Mouse (Mus musculus) limb, embryonic 14.5 days (tissue): Measurements from ENCODE around the gene Cldn9. TPM values are rescaled to one million over a fixed set of nuclear protein-coding genes. Genes with fewer than 3 reads are reported as not detected.

ENCODE experiments used
- ATAC-seq: fragments of 200-750 bp; cut with Nextera tagmentation; 2 replicates; pipeline ENCODE4 v1.8.0; 2017; ENCODE audit warnings: low read depth, moderate number of reproducible peaks, moderate TSS enrichment; ENCODE audit not compliant: low FRiP score
- DNase-seq: peaks from one replicate; pipeline ENCODE4 v3.0.0-alpha.2; 2015; ENCODE audit warnings: low spot score
- H3K27ac ChIP-seq: fragments of 300-500 bp; sonication (generic); replicated peaks from 2 replicates; pipeline ENCODE4 v1.5.1; 2014; ENCODE audit warnings: low read depth, mild to moderate bottlenecking, low read length, moderate library complexity, mixed read lengths
- H3K27me3 ChIP-seq: fragments of 300-500 bp; sonication (generic); 2 replicates; pipeline ENCODE4 v1.6.1; 2014; ENCODE audit warnings: low read length, mixed read lengths; ENCODE audit not compliant: control insufficient read depth, insufficient read depth
- H3K36me3 ChIP-seq: fragments of 300-500 bp; sonication (generic); 2 replicates; pipeline ENCODE4 v1.6.1; 2014; ENCODE audit warnings: mild to moderate bottlenecking, low read length, moderate library complexity, mixed read lengths; ENCODE audit not compliant: control insufficient read depth, insufficient read depth
- H3K4me1 ChIP-seq: fragments of 300-500 bp; sonication (generic); 2 replicates; pipeline ENCODE4 v1.6.1; 2014; ENCODE audit warnings: antibody characterized with exemption, low read length, mixed read lengths; ENCODE audit not compliant: control insufficient read depth, insufficient read depth
- H3K4me2 ChIP-seq: fragments of 300-500 bp; sonication (generic); replicated peaks from 2 replicates; pipeline ENCODE4 v1.6.1; 2014; ENCODE audit warnings: low read depth, mild to moderate bottlenecking, low read length, moderate library complexity; ENCODE audit not compliant: severe bottlenecking
- H3K4me3 ChIP-seq: fragments of 300-500 bp; sonication (generic); replicated peaks from 2 replicates; pipeline ENCODE4 v1.5.1; 2014; ENCODE audit warnings: low read length
- H3K9ac ChIP-seq: fragments of 300-500 bp; sonication (generic); 2 replicates; pipeline ENCODE4 v1.6.1; 2014; ENCODE audit warnings: mild to moderate bottlenecking, low read depth, low read length, moderate library complexity; ENCODE audit not compliant: severe bottlenecking
- H3K9me3 ChIP-seq: fragments of 300-500 bp; sonication (generic); 2 replicates; pipeline ENCODE4 v1.6.1; 2016; ENCODE audit warnings: low read length; ENCODE audit not compliant: control insufficient read depth
- POLR2A ChIP-seq: fragments of 200-500 bp; IDR thresholded peaks from 2 replicates; pipeline ENCODE4 v1.8.0; 2012; ENCODE audit warnings: inconsistent platforms, mild to moderate bottlenecking, moderate library complexity, borderline replicate concordance; ENCODE audit not compliant: insufficient read depth, insufficient read length; ENCODE audit errors: extremely low read depth
- WGBS: fragments of 180-500 bp; shearing (Covaris S2); extraction: QIAGEN DNeasy Blood & Tissue Kit; methylation state at CpG from one replicate; pipeline ENCODE4 v1.1.7; 2014; 5-methylcytosine and 5-hydroxymethylcytosine counted together
- polyA plus RNA-seq, 2 experiments: library from polyadenylated mRNA; depleted of rRNA in 1 of 2; stranded (reverse) in 1 of 2; unstranded in 1 of 2; fragments of >200 nt; fragmentation: Nextera tagmentation in 1 of 2; extraction: Ambion mirVana in 1 of 2; gene quantifications; 2 replicates each; pipeline versions ENCODE4 v1.2.1 to v1.2.3; 2012 to 2014

Cldn9 gene
- polyA plus RNA-seq, 2 experiments, result 4.0 to 5.9 TPM

DNA sequence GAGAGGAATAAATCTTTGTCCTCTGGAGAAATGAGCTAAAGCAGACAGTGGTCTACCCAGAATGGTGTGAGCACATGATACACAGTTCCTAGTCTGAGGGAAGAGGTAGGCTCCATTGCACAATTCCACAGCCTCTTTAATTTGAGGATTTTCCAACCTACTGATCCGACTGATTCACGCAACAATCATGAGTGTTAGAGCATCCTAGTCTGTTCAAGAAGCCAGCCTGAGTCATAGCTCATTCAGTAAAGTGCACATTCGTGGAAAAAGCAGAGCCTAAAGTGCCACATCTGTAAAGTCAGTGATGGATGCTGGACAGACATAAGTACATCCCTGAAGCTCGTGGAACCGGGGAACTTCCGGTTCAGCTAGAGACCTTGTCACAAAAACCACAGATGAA lies 32.5 kb downstream of the Cldn9 start:
- Histone ChIP-seq H3K27ac (no peak overlapping the region), H3K4me3 (no peak overlapping the region), H3K4me1 (no peaks in the 10 kb centered on the region), H3K27me3 (no peaks in the 10 kb centered on the region), H3K4me2 (no peak overlapping the region), H3K36me3 (no peaks in the 10 kb centered on the region), H3K9ac (no peak overlapping the region), H3K9me3 (no peaks in the 10 kb centered on the region)
- no peak for TF ChIP-seq POLR2A
- no peak for ATAC-seq
- WGBS, result 82% methylated on average over 6 of the region's 6 CpGs
- DNase-seq, result no peak

DNA sequence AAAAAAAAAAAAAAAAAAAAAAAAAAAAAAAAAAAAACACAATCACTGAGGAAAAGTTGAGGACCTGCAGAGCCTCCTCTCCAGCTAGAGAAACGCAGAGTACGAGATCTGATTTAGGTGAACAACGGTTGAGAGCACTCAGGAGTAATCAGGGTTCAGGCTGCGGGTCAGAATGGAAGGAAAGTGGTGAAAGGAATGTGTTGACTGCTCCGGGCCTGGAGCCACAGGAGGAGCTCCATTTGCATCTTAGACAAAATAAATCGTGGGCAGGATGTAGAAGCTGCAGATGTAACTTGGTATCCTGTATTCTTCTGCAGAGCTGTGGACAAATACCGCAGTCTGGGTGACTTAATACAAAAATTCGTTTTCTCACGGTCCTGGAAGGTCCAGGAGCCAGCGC lies 37.9 kb downstream of the Cldn9 start:
- Histone ChIP-seq H3K9ac (no peak overlapping the region), H3K9me3 (no peaks in the 10 kb centered on the region), H3K36me3 (no peaks in the 10 kb centered on the region), H3K27ac (no peak overlapping the region), H3K27me3 (peaks cover 15% of the 10 kb centered on the region; the same call in 1 of the 2 replicates), H3K4me2 (no peak overlapping the region), H3K4me3 (no peak overlapping the region), H3K4me1 (no peaks in the 10 kb centered on the region)
- 39% methylated on average over 10 of the region's 10 CpGs for WGBS
- no peak for TF ChIP-seq POLR2A
- no peak for ATAC-seq
- DNase-seq, result no peak

DNA sequence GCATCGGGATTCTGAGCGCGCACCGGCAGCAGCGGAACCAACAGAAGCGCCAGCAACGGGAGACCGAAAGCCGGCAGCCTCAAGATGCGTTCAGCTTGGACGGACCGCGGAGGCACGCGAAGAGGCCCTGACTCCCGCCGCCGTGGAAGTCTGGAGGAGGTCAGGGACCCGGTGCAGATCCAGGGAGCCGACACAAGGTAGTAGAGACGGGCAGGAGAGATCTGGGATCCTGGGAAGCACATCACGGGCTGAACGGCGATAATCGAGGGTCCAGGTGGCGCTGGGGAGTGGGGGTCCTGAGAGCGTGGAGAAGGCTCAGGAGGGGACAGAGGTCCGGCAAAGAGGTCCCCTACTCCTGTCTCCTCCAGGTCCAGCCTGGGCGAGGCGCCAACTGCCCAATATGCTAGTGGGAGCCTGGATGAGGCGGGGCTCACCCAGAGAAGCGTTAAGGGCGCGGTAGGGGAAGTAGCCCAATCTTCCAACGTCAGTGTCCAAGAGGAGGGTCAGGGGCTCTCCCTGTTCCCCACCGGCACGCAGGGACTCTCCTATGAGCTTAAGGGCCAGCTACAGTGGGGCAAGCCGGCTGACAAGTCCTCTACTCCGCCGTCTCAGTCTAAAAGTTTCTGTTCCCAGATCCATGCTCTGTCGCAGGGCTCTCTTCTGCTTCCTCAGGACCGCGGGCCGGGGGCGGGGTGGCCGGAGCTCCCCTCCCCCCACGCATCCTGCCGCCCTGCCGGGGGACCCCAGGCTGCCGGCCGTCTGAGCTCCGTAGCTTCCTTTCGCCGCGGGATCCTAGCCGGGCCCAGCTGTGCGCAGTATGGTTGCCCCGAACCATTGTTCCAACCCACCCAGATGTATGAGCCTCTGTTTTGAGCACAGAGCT lies 39.0 kb downstream of the Cldn9 start, which contains the start of gene Mmp25:
Gene Mmp25, minus strand, starts transcription at position 665 of the 883 bp plus-strand sequence.
- peaks cover 15% of the 10 kb centered on the region; the same call in 1 of the 2 replicates for H3K27me3 ChIP-seq
- ATAC-seq (peak; percentile 53; the same call in 1 of the 2 replicates), DNase-seq (no peak)
- no peaks in the 10 kb centered on the region for H3K36me3 ChIP-seq
- WGBS, result 1% methylated on average over 56 of the region's 58 CpGs
- no peaks in the 10 kb centered on the region for H3K4me1 ChIP-seq
- peak within 1 kb of the TSS; percentile 43 for H3K4me3 ChIP-seq
- H3K9me3 ChIP-seq, result no peaks in the 10 kb centered on the region
- H3K27ac ChIP-seq, result no peak within 1 kb of the TSS
- H3K9ac ChIP-seq, result peak within 1 kb of the TSS; percentile 57
- no peak for TF ChIP-seq POLR2A
- peak within 1 kb of the TSS; percentile 79 for H3K4me2 ChIP-seq

Other genes with a start within 250 kb of the Cldn9 start
- gene Vmn2r117, start 204.3 kb downstream of the Cldn9 start, polyA plus RNA-seq (2012; rRNA removed), result not detected in 2 replicates
- not detected in 2 replicates for gene Vmn2r117, start 204.3 kb downstream of the Cldn9 start, polyA plus RNA-seq (2014; fragmentation: Nextera tagmentation; extraction: Ambion mirVana)
- gene Zfp213, start 119.8 kb downstream of the Cldn9 start, polyA plus RNA-seq (2012; rRNA removed), result 16.3 and 21.1 TPM in 2 replicates
- 17.4 and 18.1 TPM in 2 replicates for gene Zfp213, start 119.8 kb downstream of the Cldn9 start, polyA plus RNA-seq (2014; fragmentation: Nextera tagmentation; extraction: Ambion mirVana)
- 27.6 and 33.8 TPM in 2 replicates for gene Zfp13, start 84.5 kb downstream of the Cldn9 start, polyA plus RNA-seq (2012; rRNA removed)
- gene Zfp13, start 84.5 kb downstream of the Cldn9 start, polyA plus RNA-seq (2014; fragmentation: Nextera tagmentation; extraction: Ambion mirVana), result 16.2 and 16.3 TPM in 2 replicates
- gene Zscan10, start 83.2 kb downstream of the Cldn9 start, polyA plus RNA-seq (2012; rRNA removed), result 0.63 and 1.00 TPM in 2 replicates
- gene Zscan10, start 83.2 kb downstream of the Cldn9 start, polyA plus RNA-seq (2014; fragmentation: Nextera tagmentation; extraction: Ambion mirVana), result 0.33 TPM in 1 of 2 replicates, not detected in the other
- gene Mmp25, start 38.7 kb downstream of the Cldn9 start, polyA plus RNA-seq (2012; rRNA removed), result 1.0 and 1.4 TPM in 2 replicates
- 0.76 and 0.80 TPM in 2 replicates for gene Mmp25, start 38.7 kb downstream of the Cldn9 start, polyA plus RNA-seq (2014; fragmentation: Nextera tagmentation; extraction: Ambion mirVana)
- 1.6 and 2.8 TPM in 2 replicates for gene Bicdl2, start 23.5 kb downstream of the Cldn9 start, polyA plus RNA-seq (2012; rRNA removed)
- gene Bicdl2, start 23.5 kb downstream of the Cldn9 start, polyA plus RNA-seq (2014; fragmentation: Nextera tagmentation; extraction: Ambion mirVana), result 5.1 and 5.8 TPM in 2 replicates
- gene Hcfc1r1, start 10.4 kb downstream of the Cldn9 start, polyA plus RNA-seq (2012; rRNA removed), result 63.4 and 73.3 TPM in 2 replicates
- gene Hcfc1r1, start 10.4 kb downstream of the Cldn9 start, polyA plus RNA-seq (2014; fragmentation: Nextera tagmentation; extraction: Ambion mirVana), result 85.3 and 85.4 TPM in 2 replicates
- 45.5 and 51.2 TPM in 2 replicates for gene Thoc6, start 10.1 kb downstream of the Cldn9 start, polyA plus RNA-seq (2012; rRNA removed)
- 41.8 and 44.2 TPM in 2 replicates for gene Thoc6, start 10.1 kb downstream of the Cldn9 start, polyA plus RNA-seq (2014; fragmentation: Nextera tagmentation; extraction: Ambion mirVana)
- gene Tnfrsf12a, start 6.6 kb downstream of the Cldn9 start, polyA plus RNA-seq (2012; rRNA removed), result 13.6 and 16.1 TPM in 2 replicates
- 20.3 and 24.0 TPM in 2 replicates for gene Tnfrsf12a, start 6.6 kb downstream of the Cldn9 start, polyA plus RNA-seq (2014; fragmentation: Nextera tagmentation; extraction: Ambion mirVana)
- 13.6 and 14.0 TPM in 2 replicates for gene Cldn6, start 4.8 kb downstream of the Cldn9 start, polyA plus RNA-seq (2012; rRNA removed)
- gene Cldn6, start 4.8 kb downstream of the Cldn9 start, polyA plus RNA-seq (2014; fragmentation: Nextera tagmentation; extraction: Ambion mirVana), result 11.3 and 14.7 TPM in 2 replicates
- 4.4 and 4.6 TPM in 2 replicates for gene 1520401A03Rik, start 38.8 kb upstream of the Cldn9 start, polyA plus RNA-seq (2012; rRNA removed)
- gene 1520401A03Rik, start 38.8 kb upstream of the Cldn9 start, polyA plus RNA-seq (2014; fragmentation: Nextera tagmentation; extraction: Ambion mirVana), result 1.6 and 2.1 TPM in 2 replicates
- 81.7 and 105 TPM in 2 replicates for gene Pkmyt1, start 42.3 kb upstream of the Cldn9 start, polyA plus RNA-seq (2012; rRNA removed)
- gene Pkmyt1, start 42.3 kb upstream of the Cldn9 start, polyA plus RNA-seq (2014; fragmentation: Nextera tagmentation; extraction: Ambion mirVana), result 46.4 and 47.5 TPM in 2 replicates
- 9.7 and 13.4 TPM in 2 replicates for gene Paqr4, start 56.8 kb upstream of the Cldn9 start, polyA plus RNA-seq (2012; rRNA removed)
- gene Paqr4, start 56.8 kb upstream of the Cldn9 start, polyA plus RNA-seq (2014; fragmentation: Nextera tagmentation; extraction: Ambion mirVana), result 15.7 and 17.3 TPM in 2 replicates
- gene Kremen2, start 61.8 kb upstream of the Cldn9 start, polyA plus RNA-seq (2012; rRNA removed), result 40.1 and 50.6 TPM in 2 replicates
- gene Kremen2, start 61.8 kb upstream of the Cldn9 start, polyA plus RNA-seq (2014; fragmentation: Nextera tagmentation; extraction: Ambion mirVana), result 42.4 and 42.6 TPM in 2 replicates
- 47.1 and 58.5 TPM in 2 replicates for gene Flywch1, start 87.6 kb upstream of the Cldn9 start, polyA plus RNA-seq (2012; rRNA removed)
- gene Flywch1, start 87.6 kb upstream of the Cldn9 start, polyA plus RNA-seq (2014; fragmentation: Nextera tagmentation; extraction: Ambion mirVana), result 66.2 and 74.8 TPM in 2 replicates
- gene Flywch2, start 102.1 kb upstream of the Cldn9 start, polyA plus RNA-seq (2012; rRNA removed), result 46.3 and 50.8 TPM in 2 replicates
- 41.2 and 47.5 TPM in 2 replicates for gene Flywch2, start 102.1 kb upstream of the Cldn9 start, polyA plus RNA-seq (2014; fragmentation: Nextera tagmentation; extraction: Ambion mirVana)
- 654 and 850 TPM in 2 replicates for gene Srrm2, start 106.5 kb upstream of the Cldn9 start, polyA plus RNA-seq (2012; rRNA removed)
- gene Srrm2, start 106.5 kb upstream of the Cldn9 start, polyA plus RNA-seq (2014; fragmentation: Nextera tagmentation; extraction: Ambion mirVana), result 406 and 466 TPM in 2 replicates
- gene Elob, start 145.1 kb upstream of the Cldn9 start, polyA plus RNA-seq (2012; rRNA removed), result 739 and 935 TPM in 2 replicates
- gene Elob, start 145.1 kb upstream of the Cldn9 start, polyA plus RNA-seq (2014; fragmentation: Nextera tagmentation; extraction: Ambion mirVana), result 1,204 and 1,221 TPM in 2 replicates
- 0.12 and 0.14 TPM in 2 replicates for gene Prss33, start 152.0 kb upstream of the Cldn9 start, polyA plus RNA-seq (2012; rRNA removed)
- gene Prss33, start 152.0 kb upstream of the Cldn9 start, polyA plus RNA-seq (2014; fragmentation: Nextera tagmentation; extraction: Ambion mirVana), result not detected in 2 replicates
- 0.06 TPM in 1 of 2 replicates, not detected in the other for gene Prss32, start 159.8 kb upstream of the Cldn9 start, polyA plus RNA-seq (2012; rRNA removed)
- not detected in 2 replicates for gene Prss32, start 159.8 kb upstream of the Cldn9 start, polyA plus RNA-seq (2014; fragmentation: Nextera tagmentation; extraction: Ambion mirVana)
- gene Prss41, start 160.1 kb upstream of the Cldn9 start, polyA plus RNA-seq (2012; rRNA removed), result 1.6 and 2.1 TPM in 2 replicates
- 0.28 and 0.78 TPM in 2 replicates for gene Prss41, start 160.1 kb upstream of the Cldn9 start, polyA plus RNA-seq (2014; fragmentation: Nextera tagmentation; extraction: Ambion mirVana)
- gene Prss21, start 184.0 kb upstream of the Cldn9 start, polyA plus RNA-seq (2012; rRNA removed), result not detected in 2 replicates
- not detected in 2 replicates for gene Prss21, start 184.0 kb upstream of the Cldn9 start, polyA plus RNA-seq (2014; fragmentation: Nextera tagmentation; extraction: Ambion mirVana)
- not detected in 2 replicates for gene Dcpp1, start 196.8 kb upstream of the Cldn9 start, polyA plus RNA-seq (2012; rRNA removed)
- not detected in 2 replicates for gene Dcpp1, start 196.8 kb upstream of the Cldn9 start, polyA plus RNA-seq (2014; fragmentation: Nextera tagmentation; extraction: Ambion mirVana)
- not detected in 2 replicates for gene Dcpp2, start 196.9 kb upstream of the Cldn9 start, polyA plus RNA-seq (2012; rRNA removed)
- gene Dcpp2, start 196.9 kb upstream of the Cldn9 start, polyA plus RNA-seq (2014; fragmentation: Nextera tagmentation; extraction: Ambion mirVana), result not detected in 2 replicates
- not detected in 2 replicates for gene Dcpp3, start 233.4 kb upstream of the Cldn9 start, polyA plus RNA-seq (2012; rRNA removed)
- not detected in 2 replicates for gene Dcpp3, start 233.4 kb upstream of the Cldn9 start, polyA plus RNA-seq (2014; fragmentation: Nextera tagmentation; extraction: Ambion mirVana)